Mouse (Mus musculus): ENCODE data around the gene Ifitm2.

GRCm38 (mm10) chr7:140966921-140967320, 11.1 kb upstream of the Ifitm2 start, which contains the start of gene Ifitm1:
- TF ChIP-seq CTCF (IDR thresholded peaks at IDR 0.05; ENCODE audit: extremely low read depth, insufficient read length, insufficient replicate concordance, low read depth, low read length), result no peak
- no peak for TF ChIP-seq POLR2A (IDR thresholded peaks at IDR 0.05; ENCODE audit: low read depth, low read length)

All from small intestine, adult 2 months (tissue).